Mouse (Mus musculus) embryonic facial prominence, embryonic 14.5 days (tissue): Measurements from ENCODE around the gene Sp6. TPM values are rescaled to one million over a fixed set of nuclear protein-coding genes. Genes with fewer than 3 reads are reported as not detected.

Experiments
- ATAC-seq: fragments of 200-750 bp; cut with Nextera tagmentation; 2 replicates; pipeline ENCODE4 v1.8.0; 2017; ENCODE audit warnings: low read depth, moderate number of reproducible peaks, moderate TSS enrichment
- DNase-seq: peaks from one replicate; pipeline ENCODE4 v3.0.0-alpha.2; 2015; ENCODE audit warnings: low spot score
- H3K27ac ChIP-seq: fragments of 300-500 bp; sonication (generic); replicated peaks from 2 replicates; pipeline ENCODE4 v1.5.1; 2014; ENCODE audit warnings: low read depth, mild to moderate bottlenecking, low read length, moderate library complexity
- H3K27me3 ChIP-seq: fragments of 300-500 bp; sonication (generic); replicated peaks from 2 replicates; pipeline ENCODE4 v1.6.1; 2014; ENCODE audit warnings: low read length; ENCODE audit not compliant: control insufficient read depth, insufficient read depth
- H3K36me3 ChIP-seq: fragments of 300-500 bp; sonication (generic); 2 replicates; pipeline ENCODE4 v1.6.1; 2014; ENCODE audit warnings: low read length, mixed read lengths; ENCODE audit not compliant: control insufficient read depth, insufficient read depth
- H3K4me1 ChIP-seq: fragments of 300-500 bp; sonication (generic); 2 replicates; pipeline ENCODE4 v1.6.1; 2014; ENCODE audit warnings: antibody characterized with exemption, low read length; ENCODE audit not compliant: control insufficient read depth, insufficient read depth
- H3K4me2 ChIP-seq: fragments of 300-500 bp; sonication (generic); 2 replicates; pipeline ENCODE4 v1.6.1; 2014; ENCODE audit warnings: low read depth, mild to moderate bottlenecking, low read length, moderate library complexity, mixed read lengths
- H3K4me3 ChIP-seq: fragments of 300-500 bp; sonication (generic); 2 replicates; pipeline ENCODE4 v1.5.1; 2014; ENCODE audit warnings: low read depth, mild to moderate bottlenecking, low read length
- H3K9ac ChIP-seq: fragments of 300-500 bp; sonication (generic); 2 replicates; pipeline ENCODE4 v1.6.1; 2014; ENCODE audit warnings: low read depth, mild to moderate bottlenecking, low read length, moderate library complexity, mixed read lengths
- H3K9me3 ChIP-seq: fragments of 300-500 bp; sonication (generic); 2 replicates; pipeline ENCODE4 v1.6.1; 2016; ENCODE audit warnings: low read length; ENCODE audit not compliant: control insufficient read depth
- WGBS: fragments of 180-500 bp; shearing (Covaris S2); extraction: QIAGEN DNeasy Blood & Tissue Kit; methylation state at CpG from one replicate; pipeline ENCODE4 v1.1.7; 2014; 5-methylcytosine and 5-hydroxymethylcytosine counted together
- polyA plus RNA-seq: library from polyadenylated mRNA; unstranded; fragments of >200 nt; fragmentation: Nextera tagmentation; extraction: Ambion mirVana; gene quantifications from 2 replicates; pipeline ENCODE4 v1.2.1, GENCODE M21; 2014

Sp6 gene
- polyA plus RNA-seq, 1 experiment from 2014 or later: 2.1 TPM

- H3K4me3 ChIP-seq: no peak overlapping the region
- no peak overlapping the region for H3K4me2 ChIP-seq
- no peak overlapping the region for H3K27ac ChIP-seq
- ATAC-seq: no peak
- no peak overlapping the region for H3K9ac ChIP-seq
- no peaks in the 10 kb centered on the region for H3K27me3 ChIP-seq
- no peaks in the 10 kb centered on the region for H3K9me3 ChIP-seq
- 70% methylated on average over 5 of the region's 5 CpGs for WGBS
- H3K4me1 ChIP-seq: no peaks in the 10 kb centered on the region
- peaks cover 10% of the 10 kb centered on the region; the same call in 1 of the 2 replicates for H3K36me3 ChIP-seq
- DNase-seq: no peak
Observed at GRCm38 (mm10) chr11:97036141-97036540, 22.9 kb downstream of the Sp6 start.

GRCm38 (mm10) chr11:97038881-97039280, 25.7 kb downstream of the Sp6 start:
- no peak overlapping the region for H3K4me2 ChIP-seq
- 64% methylated on average over 7 of the region's 7 CpGs for WGBS
- no peaks in the 10 kb centered on the region for H3K9me3 ChIP-seq
- peaks cover 7% of the 10 kb centered on the region for H3K4me1 ChIP-seq
- no peak overlapping the region for H3K4me3 ChIP-seq
- H3K27ac ChIP-seq: no peak overlapping the region
- no peaks in the 10 kb centered on the region for H3K36me3 ChIP-seq
- ATAC-seq (no peak), DNase-seq (no peak)
- H3K9ac ChIP-seq: no peak overlapping the region
- H3K27me3 ChIP-seq: no peaks in the 10 kb centered on the region

- H3K27ac ChIP-seq: no peak overlapping the region
- WGBS: 46% methylated on average over 12 of the region's 12 CpGs
- peak overlapping the region; percentile 68 for H3K4me3 ChIP-seq
- no peaks in the 10 kb centered on the region for H3K27me3 ChIP-seq
- H3K9me3 ChIP-seq: no peaks in the 10 kb centered on the region
- peak overlapping the region; percentile 80 for H3K9ac ChIP-seq
- peaks cover 14% of the 10 kb centered on the region for H3K36me3 ChIP-seq
- DNase-seq (no peak), ATAC-seq (no peak)
- H3K4me2 ChIP-seq: peak overlapping the region; percentile 81
- H3K4me1 ChIP-seq: peaks cover 7% of the 10 kb centered on the region
Observed at GRCm38 (mm10) chr11:97040301-97041021, 27.3 kb downstream of the Sp6 start.

- H3K4me2 ChIP-seq: peak within 1 kb of the TSS; percentile 81
- H3K9ac ChIP-seq: peak within 1 kb of the TSS; percentile 80
- H3K9me3 ChIP-seq: no peaks in the 10 kb centered on the region
- DNase-seq (peak; percentile 96), ATAC-seq (peak; percentile 91)
- 1% methylated on average over 36 of the region's 48 CpGs for WGBS
- H3K36me3 ChIP-seq: peaks cover 18% of the 10 kb centered on the region
- no peaks in the 10 kb centered on the region for H3K27me3 ChIP-seq
- H3K4me1 ChIP-seq: peaks cover 7% of the 10 kb centered on the region
- H3K4me3 ChIP-seq: peak within 1 kb of the TSS; percentile 68
- H3K27ac ChIP-seq: peak within 1 kb of the TSS; percentile 25; the same call in 1 of the 2 replicates
Observed at GRCm38 (mm10) chr11:97041022-97041899, 28.1 kb downstream of the Sp6 start, which contains the start of the genes Lrrc46 and Mrpl10. TSS of gene Lrrc46 (minus strand) at chr11:97041407. TSS of gene Mrpl10 (plus strand) at chr11:97041560.

GRCm38 (mm10) chr11:97044902-97045301, 31.7 kb downstream of the Sp6 start:
- H3K4me2 ChIP-seq: no peak overlapping the region
- ATAC-seq: no peak
- peaks cover 7% of the 10 kb centered on the region for H3K4me1 ChIP-seq
- no peaks in the 10 kb centered on the region for H3K9me3 ChIP-seq
- peaks cover 42% of the 10 kb centered on the region for H3K36me3 ChIP-seq
- 90% methylated on average over 8 of the region's 8 CpGs for WGBS
- H3K27me3 ChIP-seq: no peaks in the 10 kb centered on the region
- H3K4me3 ChIP-seq: no peak overlapping the region
- no peak overlapping the region for H3K27ac ChIP-seq
- H3K9ac ChIP-seq: no peak overlapping the region
- DNase-seq: no peak

GRCm38 (mm10) chr11:97045861-97046260, 32.7 kb downstream of the Sp6 start:
- ATAC-seq (no peak), DNase-seq (no peak)
- no peak overlapping the region for H3K9ac ChIP-seq
- WGBS: 82% methylated on average over 7 of the region's 7 CpGs
- H3K27me3 ChIP-seq: no peaks in the 10 kb centered on the region
- H3K36me3 ChIP-seq: peaks cover 42% of the 10 kb centered on the region
- H3K9me3 ChIP-seq: no peaks in the 10 kb centered on the region
- no peak overlapping the region for H3K27ac ChIP-seq
- peaks cover 12% of the 10 kb centered on the region for H3K4me1 ChIP-seq
- no peak overlapping the region for H3K4me3 ChIP-seq
- H3K4me2 ChIP-seq: no peak overlapping the region

- H3K4me1 ChIP-seq: peaks cover 10% of the 10 kb centered on the region
- peaks cover 49% of the 10 kb centered on the region for H3K36me3 ChIP-seq
- 86% methylated on average over 8 of the region's 8 CpGs for WGBS
- H3K4me2 ChIP-seq: no peak overlapping the region
- H3K9ac ChIP-seq: no peak overlapping the region
- DNase-seq: no peak
- H3K27ac ChIP-seq: no peak overlapping the region
- H3K4me3 ChIP-seq: no peak overlapping the region
- H3K27me3 ChIP-seq: no peaks in the 10 kb centered on the region
- no peak for ATAC-seq
- no peaks in the 10 kb centered on the region for H3K9me3 ChIP-seq
Observed at GRCm38 (mm10) chr11:97048090-97048650, 35.0 kb downstream of the Sp6 start.

- H3K4me1 ChIP-seq: peaks cover 10% of the 10 kb centered on the region
- H3K36me3 ChIP-seq: peaks cover 56% of the 10 kb centered on the region
- WGBS: 66% methylated on average over 6 of the region's 6 CpGs
- H3K27ac ChIP-seq: no peak overlapping the region
- H3K27me3 ChIP-seq: no peaks in the 10 kb centered on the region
- no peak overlapping the region for H3K4me3 ChIP-seq
- ATAC-seq (no peak), DNase-seq (no peak)
- no peak overlapping the region for H3K9ac ChIP-seq
- H3K9me3 ChIP-seq: no peaks in the 10 kb centered on the region
- no peak overlapping the region for H3K4me2 ChIP-seq
Observed at GRCm38 (mm10) chr11:97049492-97050085, 36.4 kb downstream of the Sp6 start.
